In the genomic region with DNA sequence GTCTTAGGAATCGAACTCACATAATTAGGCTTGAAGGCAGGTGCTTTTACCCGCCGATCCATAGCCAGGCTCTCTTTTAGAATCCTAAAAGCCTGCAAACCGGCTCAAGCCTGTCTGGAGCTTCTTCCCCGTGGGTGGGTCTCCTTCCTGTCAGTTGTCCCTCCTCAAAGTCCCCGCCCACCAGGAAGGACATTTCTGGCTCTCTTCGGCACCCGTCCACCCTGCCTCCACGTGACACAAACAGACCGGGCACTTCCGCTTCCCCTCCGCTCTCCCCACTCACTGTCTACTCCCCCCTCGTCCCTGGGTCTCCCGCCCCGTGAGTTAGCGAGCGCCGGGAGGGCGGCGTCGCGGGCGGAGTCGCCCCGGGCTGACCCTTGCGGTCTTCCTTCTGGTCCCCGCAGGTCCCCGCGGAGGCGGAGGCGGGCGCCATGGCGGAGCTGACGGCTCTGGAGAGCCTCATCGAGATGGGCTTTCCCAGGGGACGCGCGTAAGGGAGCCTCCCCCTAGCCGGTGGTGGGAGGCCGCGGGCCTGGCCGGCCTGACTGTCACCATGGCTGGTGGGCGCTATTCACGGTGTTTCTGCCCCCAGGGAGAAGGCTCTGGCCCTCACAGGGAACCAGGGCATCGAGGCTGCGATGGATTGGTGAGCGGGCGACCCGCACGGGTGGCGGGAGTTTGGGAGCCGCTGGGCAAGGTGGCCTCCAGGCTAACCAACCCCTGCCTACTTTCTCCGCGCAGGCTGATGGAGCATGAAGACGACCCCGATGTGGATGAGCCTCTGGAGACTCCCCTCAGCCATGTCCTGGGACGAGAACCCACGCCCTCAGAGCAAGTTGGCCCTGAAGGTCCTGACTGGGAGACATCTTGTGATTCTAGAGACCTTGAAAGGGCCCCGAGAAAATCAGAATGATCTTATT, we compare ENCODE assay signal across 7 mouse cellular contexts. TPM values are rescaled to one million over a fixed set of nuclear protein-coding genes. Genes with fewer than 3 reads are reported as not detected.
DNase-seq lines count a peak whose midpoint lies in the region; ATAC-seq and TF ChIP-seq lines count a peak whose summit lies in the region.

A gene (plus strand): TSS at position 230 of the 920 bp plus-strand sequence.

- WGBS in embryonic facial prominence, embryonic 10.5 days, result under 1% methylated on average over 59 of the region's 59 CpGs
- under 1% methylated on average over 59 of the region's 59 CpGs for WGBS in intestine, postnatal 0 days
- WGBS in midbrain, embryonic 12.5 days, result 1% methylated on average over 59 of the region's 59 CpGs
- WGBS in small intestine, adult 2 months, result under 1% methylated on average over 57 of the region's 59 CpGs

- H3K9ac ChIP-seq in intestine, postnatal 0 days (ENCODE audit: low read depth, low read length), result peak within 1 kb of the TSS; percentile 89
- H3K9ac ChIP-seq in midbrain, embryonic 12.5 days (replicated peaks), result peak within 1 kb of the TSS; percentile 94

- H3K4me1 ChIP-seq in embryonic facial prominence, embryonic 10.5 days, result peaks cover 12% of the 10 kb centered on the region
- H3K4me1 ChIP-seq in intestine, postnatal 0 days (replicated peaks; ENCODE audit: control insufficient read depth, insufficient read depth, low read length), result 0 out of 2 replicates have a peak, but pooled peaks cover 3% of the 10 kb centered on the region
- peaks cover 13% of the 10 kb centered on the region for H3K4me1 ChIP-seq in midbrain, embryonic 12.5 days
- H3K4me1 ChIP-seq in small intestine, adult 2 months (ENCODE audit: control insufficient read depth, insufficient read depth, insufficient read length, low read length), result peaks cover 11% of the 10 kb centered on the region; the same call in 1 of the 2 replicates

- H3K4me3 ChIP-seq in embryonic facial prominence, embryonic 10.5 days, result peak within 1 kb of the TSS; percentile 85
- peak within 1 kb of the TSS; percentile 80 for H3K4me3 ChIP-seq in intestine, postnatal 0 days (ENCODE audit: low read depth, low read length)
- peak within 1 kb of the TSS; percentile 93 for H3K4me3 ChIP-seq in midbrain, embryonic 12.5 days
- peak within 1 kb of the TSS; percentile 87 for H3K4me3 ChIP-seq in small intestine, adult 2 months (ENCODE audit: low read depth, low read length)

- peak; percentile 96 for ATAC-seq in intestine, postnatal 0 days
- peak; percentile 99 for ATAC-seq in midbrain, embryonic 12.5 days (ENCODE audit: low FRiP score, low read depth)

- H3K27me3 ChIP-seq in embryonic facial prominence, embryonic 10.5 days (replicated peaks; ENCODE audit: low read depth, poor library complexity, severe bottlenecking), result no peaks in the 10 kb centered on the region
- H3K27me3 ChIP-seq in intestine, postnatal 0 days (replicated peaks; ENCODE audit: control insufficient read depth, insufficient read depth, low read length), result no peaks in the 10 kb centered on the region
- no peaks in the 10 kb centered on the region for H3K27me3 ChIP-seq in midbrain, embryonic 12.5 days
- no peaks in the 10 kb centered on the region for H3K27me3 ChIP-seq in small intestine, adult 2 months (ENCODE audit: control insufficient read depth, insufficient read depth, low read length)

- H3K27ac ChIP-seq in embryonic facial prominence, embryonic 10.5 days (replicated peaks), result peak within 1 kb of the TSS; percentile 91
- H3K27ac ChIP-seq in intestine, postnatal 0 days (ENCODE audit: low read depth, low read length), result peak within 1 kb of the TSS; percentile 87
- peak within 1 kb of the TSS; percentile 73 for H3K27ac ChIP-seq in midbrain, embryonic 12.5 days (replicated peaks)
- H3K27ac ChIP-seq in small intestine, adult 2 months (ENCODE audit: insufficient read depth, low read depth, low read length), result peak within 1 kb of the TSS; percentile 68

- TF ChIP-seq CTCF in intestine, postnatal 0 days (IDR thresholded peaks at IDR 0.05; ENCODE audit: low read depth), result no peak
- TF ChIP-seq CTCF in small intestine, adult 2 months (IDR thresholded peaks at IDR 0.05; ENCODE audit: extremely low read depth, insufficient read length, insufficient replicate concordance, low read depth, low read length), result no peak

- H3K4me2 ChIP-seq in intestine, postnatal 0 days (replicated peaks; ENCODE audit: low read depth), result peak within 1 kb of the TSS; percentile 86
- H3K4me2 ChIP-seq in midbrain, embryonic 12.5 days (replicated peaks), result peak within 1 kb of the TSS; percentile 91

- TF ChIP-seq POLR2A in small intestine, adult 2 months (IDR thresholded peaks at IDR 0.05; ENCODE audit: low read depth, low read length), result peak; percentile 81

- peaks cover 36% of the 10 kb centered on the region for H3K36me3 ChIP-seq in embryonic facial prominence, embryonic 10.5 days (replicated peaks)
- H3K36me3 ChIP-seq in intestine, postnatal 0 days (ENCODE audit: control insufficient read depth, insufficient read depth), result peaks cover 32% of the 10 kb centered on the region
- peaks cover 35% of the 10 kb centered on the region for H3K36me3 ChIP-seq in midbrain, embryonic 12.5 days
- H3K36me3 ChIP-seq in small intestine, adult 2 months (ENCODE audit: control insufficient read depth, insufficient read depth, low read length), result peaks cover 26% of the 10 kb centered on the region

- H3K9me3 ChIP-seq in embryonic facial prominence, embryonic 10.5 days, result no peaks in the 10 kb centered on the region
- no peaks in the 10 kb centered on the region for H3K9me3 ChIP-seq in intestine, postnatal 0 days (ENCODE audit: control insufficient read depth)
- no peaks in the 10 kb centered on the region for H3K9me3 ChIP-seq in midbrain, embryonic 12.5 days

- DNase-seq in adrenal gland, postnatal 10 days, result peak; percentile 97
- DNase-seq in embryonic facial prominence, embryonic 10.5 days (ENCODE audit: low spot score), result peak; percentile 96
- DNase-seq in gonadal fat pad, adult 2 months (ENCODE audit: low read depth), result peak; percentile 93
- DNase-seq in left cerebral cortex, postnatal 4 days, result peak; percentile 98

- intact Hi-C loops in left cerebral cortex, postnatal 4 days (cut with DNase I), result no loop called here

RNA-seq across cellular contexts. Expression of the gene that starts here (rescaled TPM):
- 100 to 1,000 TPM; 193 to 217 TPM for total RNA-seq in adrenal gland, postnatal 10 days (2021)
- 218 and 220 TPM in 2 replicates for polyA plus RNA-seq in embryonic facial prominence, embryonic 10.5 days (2016; fragmentation: Nextera tagmentation; extraction: Ambion mirVana)
- 88.9 and 91.5 TPM in 2 replicates for polyA plus RNA-seq in gonadal fat pad, adult 2 months (2012; rRNA removed)
- 170 and 180 TPM in 2 replicates for polyA plus RNA-seq in intestine, postnatal 0 days (2015; fragmentation: Nextera tagmentation; extraction: Ambion mirVana)
- 100 to 1,000 TPM; 109 to 122 TPM for total RNA-seq in left cerebral cortex, postnatal 4 days (2021)
- 172 and 175 TPM in 2 replicates for polyA plus RNA-seq in midbrain, embryonic 12.5 days (2016; fragmentation: Nextera tagmentation; extraction: Ambion mirVana)
- polyA plus RNA-seq in small intestine, adult 2 months (2012; rRNA removed), result 34.7 and 95.9 TPM in 2 replicates

Comparison
In these comparisons a context has a peak if more than half of its experiments do, and no peak if none do; other contexts are left out.
1. Peak in every context shown above with its lines: DNase-seq, ATAC-seq, H3K4me3 ChIP-seq and H3K27ac ChIP-seq.